ENCODE assay signal across 30 mouse cellular contexts in the genomic region with DNA sequence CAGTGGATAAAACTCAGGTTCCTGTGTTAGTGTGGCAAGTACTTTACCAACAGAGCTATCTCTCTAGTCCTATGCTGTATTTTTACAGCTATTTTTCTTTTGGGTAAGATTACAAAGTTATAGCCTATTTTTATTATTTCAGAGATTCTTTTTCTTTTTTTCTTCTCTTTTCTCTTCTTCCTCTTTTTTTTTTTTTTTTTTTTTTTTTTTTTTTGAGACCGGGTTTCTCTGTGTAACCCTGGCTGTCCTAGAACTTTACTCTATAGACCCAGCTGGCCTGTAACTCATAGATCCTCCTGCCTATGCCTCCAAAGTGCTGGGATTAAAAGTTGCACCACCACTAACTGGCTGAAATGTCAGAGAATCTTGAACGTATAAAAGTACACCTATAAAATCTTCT.
"Had no signal": no experiment of that assay in that cellular context is flagged by ENCODE, and none has a peak within 500 bp of the region (broad histone marks: within the 10 kb centered on the region; RNA-seq: fewer than 3 reads in every experiment).

No protein-coding gene starts in this region.

- H3K27ac ChIP-seq: heart, embryonic 13.5 days; heart, embryonic 15.5 days; hindbrain, embryonic 10.5 days; hindbrain, embryonic 12.5 days; hindbrain, embryonic 13.5 days; hindbrain, embryonic 14.5 days; hindbrain, embryonic 15.5 days; hindbrain, postnatal 0 days; intestine, embryonic 15.5 days; kidney, embryonic 15.5 days; kidney, postnatal 0 days; layer of hippocampus, adult 2 months; left cerebral cortex, adult 2 months had no signal

- H3K4me1 ChIP-seq: heart, embryonic 12.5 days; heart, embryonic 15.5 days; hindbrain, embryonic 10.5 days; hindbrain, embryonic 12.5 days; hindbrain, embryonic 15.5 days; intestine, embryonic 15.5 days; kidney, embryonic 15.5 days had no signal

- H3K27me3 ChIP-seq: heart, embryonic 12.5 days; heart, embryonic 13.5 days; heart, embryonic 15.5 days; hindbrain, embryonic 12.5 days; hindbrain, embryonic 13.5 days; hindbrain, embryonic 15.5 days; intestine, embryonic 15.5 days; kidney, embryonic 15.5 days had no signal

- H3K9me3 ChIP-seq: heart, embryonic 12.5 days; heart, embryonic 13.5 days; heart, embryonic 15.5 days; hindbrain, embryonic 10.5 days; hindbrain, embryonic 12.5 days; hindbrain, embryonic 13.5 days; hindbrain, embryonic 15.5 days; intestine, embryonic 15.5 days; kidney, embryonic 15.5 days had no signal

- H3K4me3 ChIP-seq: heart, embryonic 12.5 days; heart, embryonic 13.5 days; heart, embryonic 15.5 days; hindbrain, embryonic 10.5 days; hindbrain, embryonic 12.5 days; hindbrain, embryonic 13.5 days; hindbrain, embryonic 15.5 days; intestine, embryonic 15.5 days; kidney, embryonic 15.5 days; layer of hippocampus, adult 2 months; left cerebral cortex, adult 2 months had no signal

- DNase-seq: heart, postnatal 10 days; heart, postnatal 14 days; heart, postnatal 36 days; heart, postnatal 4 days; kidney, adult 11 months; kidney, adult 18-20 months; kidney, adult 2 months; kidney, adult 8-10 months; kidney, adult 9 months; kidney, postnatal 10 days; kidney, postnatal 14 days; kidney, postnatal 25 days; kidney, postnatal 36 days; kidney, postnatal 4 days; layer of hippocampus, adult 9-11 months; layer of hippocampus, postnatal 36 days had no signal

- H3K9ac ChIP-seq: heart, embryonic 12.5 days; heart, embryonic 13.5 days; heart, embryonic 15.5 days; hindbrain, embryonic 12.5 days; hindbrain, embryonic 13.5 days; hindbrain, embryonic 14.5 days; hindbrain, embryonic 15.5 days; intestine, embryonic 15.5 days; kidney, embryonic 15.5 days had no signal

- H3K4me2 ChIP-seq: heart, embryonic 12.5 days; heart, embryonic 13.5 days; heart, embryonic 15.5 days; hindbrain, embryonic 12.5 days; hindbrain, embryonic 13.5 days; hindbrain, embryonic 14.5 days; hindbrain, embryonic 15.5 days; intestine, embryonic 15.5 days; kidney, embryonic 15.5 days had no signal
